Mouse (Mus musculus) layer of hippocampus, postnatal 36 days (tissue): Measurements from ENCODE around the gene Tmem60. TPM values are rescaled to one million over a fixed set of nuclear protein-coding genes. Genes with fewer than 3 reads are reported as not detected.

Source experiments
- DNase-seq, 2 experiments: peaks; one replicate each; pipeline ENCODE4 v3.0.0; 2022
- total RNA-seq, 2 experiments: library from RNA; stranded (reverse); gene quantifications; 2 replicates each; pipeline ENCODE4 v1.2.3; 2021

Gene Tmem60
- 10 to 100 TPM; 21.9 to 23.3 TPM for total RNA-seq

DNA sequence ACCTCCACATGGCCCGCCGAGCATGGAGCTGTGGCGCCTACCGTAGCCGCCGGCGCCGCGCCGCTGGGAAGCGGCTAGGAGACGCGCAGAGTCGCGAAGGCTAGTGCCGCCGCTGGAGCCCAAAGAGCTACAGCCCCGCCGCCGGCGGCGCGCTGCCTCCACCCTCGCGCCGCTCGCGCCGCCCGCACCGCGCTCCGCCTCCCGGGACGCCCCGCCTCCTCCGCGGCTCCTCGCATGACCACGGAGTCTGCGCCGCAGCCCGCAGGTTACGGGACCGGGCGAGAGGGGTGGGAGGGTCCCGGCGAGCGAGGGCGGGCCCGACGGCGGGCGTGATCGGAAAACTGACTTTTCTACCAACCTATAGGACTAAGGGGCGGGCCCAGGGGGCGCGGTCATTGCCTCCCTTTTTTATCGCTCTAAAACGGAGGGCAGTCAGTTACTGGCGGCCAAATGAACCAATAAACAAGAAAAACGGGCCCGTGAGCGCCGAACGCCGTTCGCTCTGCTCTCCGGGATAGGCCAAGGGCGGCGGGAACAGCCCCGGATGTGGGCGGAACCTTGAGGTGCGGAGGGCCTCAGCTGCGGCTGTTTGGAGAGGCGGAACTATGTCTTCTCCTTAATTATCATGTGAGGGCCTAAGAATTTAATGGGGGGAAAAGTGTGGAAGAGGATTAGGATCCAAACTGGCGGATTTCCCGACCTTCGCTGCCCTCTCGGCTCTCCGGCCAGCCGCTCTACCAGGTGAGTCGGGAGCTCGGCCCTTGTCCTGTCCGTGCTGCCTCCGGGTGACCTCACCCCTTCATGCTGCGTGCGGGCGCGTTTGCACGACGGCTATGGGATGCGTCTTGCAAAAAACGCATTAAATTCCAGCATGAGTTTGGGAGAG lies at the start of gene Tmem60, which contains the start of gene Phtf2:
Gene Tmem60, plus strand, starts transcription at position 277 of the 886 bp plus-strand sequence.
Gene Phtf2, minus strand, starts transcription at position 210 of the 886 bp plus-strand sequence.
- DNase-seq = peak; percentile 98 to 99

DNA sequence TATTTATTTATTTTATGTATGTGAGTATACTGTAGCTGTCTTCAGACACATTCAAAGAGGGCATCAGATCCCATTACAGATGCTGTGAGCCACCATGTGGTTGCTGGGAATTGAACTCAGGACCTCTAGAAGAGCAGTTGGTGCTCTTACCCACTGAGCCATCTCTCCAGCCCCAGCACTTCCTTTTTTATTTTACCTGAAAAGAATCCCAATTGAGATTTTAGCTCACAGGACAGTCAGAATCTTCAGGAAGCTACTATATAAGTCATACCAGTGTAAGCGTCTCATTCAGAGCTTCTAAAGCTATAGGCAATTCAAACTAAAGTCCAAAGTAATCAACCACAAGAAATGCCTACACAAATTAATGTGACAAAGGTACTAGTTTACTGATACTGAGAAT lies 47.6 kb upstream of the Tmem60 start:
- DNase-seq = no peak

DNA sequence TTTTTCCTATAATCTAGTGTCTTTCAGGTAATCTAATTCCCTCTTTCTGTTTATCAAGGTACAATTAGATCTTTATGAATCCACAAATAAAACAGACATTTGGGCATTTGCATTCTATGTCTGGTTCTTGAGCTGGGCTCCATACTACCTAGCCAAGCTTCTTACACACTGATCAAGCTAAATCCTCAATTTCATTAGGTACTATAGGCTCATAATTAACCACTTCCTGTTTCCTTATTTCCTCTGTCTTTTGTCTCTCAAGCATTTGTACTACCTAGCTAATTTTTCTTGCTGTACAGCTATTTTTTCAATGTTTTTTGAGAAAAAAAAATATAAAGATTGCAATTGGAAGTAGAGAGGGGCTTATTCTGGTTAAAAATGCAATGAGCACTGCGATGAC lies 44.9 kb upstream of the Tmem60 start:
- no peak for DNase-seq

DNA sequence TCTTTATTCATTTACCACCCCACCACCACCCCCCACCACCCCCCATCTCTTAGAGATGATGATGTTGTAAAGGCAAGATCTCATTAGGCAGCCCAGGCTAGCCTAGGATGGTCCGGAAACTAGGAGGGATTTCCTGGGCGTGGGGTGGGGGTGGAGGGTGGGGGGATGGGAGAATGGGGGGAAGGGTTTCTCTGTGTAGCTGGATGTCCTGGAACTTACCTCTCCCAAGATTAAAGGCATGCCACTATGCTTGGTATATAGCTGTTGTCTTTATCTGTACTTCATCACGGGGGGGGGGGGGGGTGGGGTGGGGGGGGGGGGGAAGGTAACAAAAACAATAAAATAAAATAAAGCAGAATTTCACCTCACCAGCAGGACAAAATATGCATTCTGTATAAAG lies 38.6 kb upstream of the Tmem60 start:
- no peak for DNase-seq

DNA sequence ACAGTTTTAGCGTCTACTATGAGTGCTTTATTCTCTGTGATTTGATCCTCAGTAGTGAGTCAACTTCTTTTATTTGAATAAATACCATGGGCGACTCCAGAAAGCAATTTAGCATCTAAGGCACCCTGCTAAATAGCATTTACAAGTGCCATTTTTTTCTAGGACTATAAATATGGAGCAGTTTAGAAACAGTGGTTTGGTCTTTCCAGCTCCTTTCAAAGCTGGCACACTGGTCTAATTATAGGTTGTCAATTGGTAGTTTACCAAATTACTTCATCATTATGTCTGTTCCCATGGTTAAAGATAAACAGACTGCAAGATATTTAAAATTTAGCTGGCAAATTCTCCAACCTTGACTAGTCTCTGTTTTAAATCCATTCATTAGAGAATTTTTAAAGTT lies 38.2 kb upstream of the Tmem60 start:
- DNase-seq = no peak

DNA sequence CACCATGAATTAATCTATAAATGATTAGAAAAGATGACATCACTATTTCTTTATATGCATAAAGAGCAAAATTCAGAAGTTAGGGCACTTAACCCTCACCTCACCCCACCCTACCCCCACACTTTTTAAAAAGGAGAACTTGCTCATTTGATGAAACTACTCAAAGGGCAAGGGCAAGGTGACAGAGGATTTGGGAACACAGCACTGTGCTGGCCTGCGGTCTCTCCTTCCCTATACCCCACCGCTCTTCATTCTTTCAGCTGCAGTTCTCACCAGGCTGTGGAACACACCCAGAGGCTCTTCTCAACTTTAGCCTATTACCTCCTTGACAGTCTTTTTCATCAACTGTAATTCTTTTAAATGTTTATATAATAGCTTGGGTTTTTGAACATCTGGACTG lies 35.0 kb upstream of the Tmem60 start:
- no peak for DNase-seq

DNA sequence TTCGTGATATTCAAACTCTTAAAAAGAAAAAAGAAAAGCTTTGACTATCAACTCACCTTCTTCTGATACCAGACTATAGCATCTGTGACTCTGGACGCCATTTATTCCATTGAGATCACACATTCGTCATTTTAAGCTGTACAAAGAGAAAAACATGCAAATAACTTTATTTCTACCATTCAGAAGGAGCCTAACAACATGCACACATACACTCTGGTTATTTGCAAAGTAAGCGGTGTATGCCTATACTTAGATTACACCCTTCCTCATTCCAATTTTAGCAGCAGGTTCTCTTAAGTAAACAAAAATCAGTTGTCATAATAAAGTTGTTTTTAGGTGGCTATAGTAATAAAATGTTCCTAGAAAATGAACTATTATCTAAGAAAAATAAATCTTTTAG lies 26.9 kb upstream of the Tmem60 start:
- DNase-seq = no peak

DNA sequence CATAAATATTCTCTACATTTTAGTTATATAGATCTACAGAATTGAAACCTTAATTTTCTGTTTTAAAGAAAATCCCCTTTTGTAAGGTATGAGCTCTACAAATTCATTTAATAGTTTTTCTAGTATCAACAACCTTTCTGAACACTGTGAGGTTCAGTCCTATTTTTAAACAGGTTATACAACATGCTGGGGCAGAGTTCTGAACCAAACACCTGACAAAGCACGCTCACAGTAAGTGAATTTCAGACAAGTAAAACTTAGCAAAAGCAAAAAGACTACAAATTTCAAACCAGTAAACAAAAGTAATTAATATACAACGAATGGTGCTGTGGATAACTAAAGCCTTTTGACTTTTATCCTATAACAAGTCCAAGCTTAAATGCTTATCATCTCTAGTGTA lies 23.6 kb upstream of the Tmem60 start:
- DNase-seq = no peak

DNA sequence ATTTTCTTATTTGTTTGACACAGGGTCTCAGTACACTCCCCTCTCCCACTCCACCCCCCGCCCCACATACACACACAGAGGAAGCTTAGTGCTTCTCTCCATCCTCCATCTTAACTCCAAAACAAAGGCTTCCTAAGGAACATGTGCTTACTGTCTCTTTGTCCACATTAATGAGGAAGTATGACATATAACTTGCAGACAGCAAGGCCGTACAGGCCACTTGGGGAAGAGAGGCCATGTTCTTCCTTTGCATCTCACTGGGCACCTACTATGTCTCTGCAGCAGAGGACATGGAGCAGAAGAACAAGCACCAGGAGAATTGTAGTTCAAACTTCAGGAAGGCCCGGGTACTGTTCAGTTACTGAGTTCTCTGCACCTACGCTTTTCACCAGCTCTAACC lies 21.4 kb upstream of the Tmem60 start:
- DNase-seq = no peak

DNA sequence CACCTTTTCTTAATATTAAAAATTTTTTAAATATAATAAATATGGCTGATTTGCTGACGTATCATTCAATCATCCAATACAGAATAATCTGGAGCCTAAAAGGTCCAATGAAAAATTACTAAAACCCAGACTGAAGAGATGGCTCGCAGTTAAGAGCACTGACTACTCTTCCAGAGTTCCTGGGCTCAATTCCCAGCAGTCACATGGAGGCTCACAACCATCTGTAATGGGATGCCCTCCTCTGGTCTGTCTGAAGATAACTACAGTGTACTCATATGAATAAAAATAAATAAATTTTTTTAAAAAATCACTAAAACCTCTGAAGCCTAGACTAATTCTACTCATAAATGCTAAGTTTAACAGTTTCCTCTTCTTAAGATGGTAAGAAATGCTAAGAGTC lies 20.1 kb upstream of the Tmem60 start:
- DNase-seq = no peak

DNA sequence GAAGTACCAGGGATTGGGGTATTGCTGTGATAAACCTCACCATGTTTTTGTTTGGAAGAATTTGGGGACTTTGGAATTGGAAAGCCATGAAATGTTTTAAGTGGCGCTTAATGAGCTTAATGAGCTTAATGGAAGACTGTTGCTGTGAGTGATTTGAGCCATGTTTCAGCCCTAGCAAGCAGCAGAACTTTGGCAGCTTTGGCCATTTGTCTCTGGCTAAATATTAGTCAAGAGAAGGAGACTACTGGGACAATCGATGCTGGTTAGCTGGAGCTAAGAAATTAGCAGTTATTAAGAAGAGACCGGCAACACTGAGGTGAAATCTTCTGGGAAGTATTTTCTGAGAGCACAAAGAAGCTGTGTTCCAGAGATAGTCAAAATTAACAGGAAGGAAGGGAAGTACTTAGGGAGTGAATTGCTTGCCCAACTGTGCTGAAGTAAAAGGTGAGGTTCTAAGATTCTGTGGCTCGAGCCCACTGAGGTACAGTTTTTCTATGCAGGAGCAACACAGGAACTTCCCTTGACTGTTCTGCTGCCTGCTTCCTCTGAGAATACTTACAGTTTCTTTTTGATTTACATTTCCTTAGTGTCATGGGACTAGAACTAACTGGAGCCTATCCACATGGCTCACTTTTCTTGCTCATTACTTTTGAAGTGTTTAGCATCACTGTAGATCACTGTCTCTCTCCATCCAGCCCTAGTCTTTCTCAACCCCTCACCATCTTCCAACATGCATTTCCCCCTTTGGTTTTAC lies 17.6 kb upstream of the Tmem60 start:
- no peak for DNase-seq

DNA sequence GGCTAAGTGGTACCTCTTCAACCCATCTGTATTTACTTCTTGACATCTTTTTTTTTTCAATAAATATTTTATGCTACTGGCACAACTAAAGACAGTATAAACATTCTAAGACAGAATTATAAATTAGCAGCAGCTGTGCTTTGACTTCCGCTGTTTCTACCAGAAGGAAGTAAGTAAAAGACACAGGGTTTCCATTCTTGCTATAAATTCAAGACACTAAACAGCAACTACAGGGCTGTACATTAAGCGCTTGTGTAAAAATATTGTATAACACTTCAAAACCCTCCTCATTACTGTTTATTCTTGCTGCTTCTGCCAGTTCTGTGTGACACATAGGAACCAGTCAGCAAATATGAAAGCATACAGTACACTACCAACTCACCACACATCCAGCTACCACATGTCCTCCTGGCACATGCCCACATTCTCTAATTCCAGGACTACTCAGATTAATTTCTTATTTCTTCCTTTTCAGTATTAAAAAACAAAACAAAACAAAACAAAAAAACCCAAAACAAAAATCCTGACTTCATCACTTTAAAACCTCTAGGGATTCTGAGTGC lies 16.7 kb upstream of the Tmem60 start:
- DNase-seq = no peak

DNA sequence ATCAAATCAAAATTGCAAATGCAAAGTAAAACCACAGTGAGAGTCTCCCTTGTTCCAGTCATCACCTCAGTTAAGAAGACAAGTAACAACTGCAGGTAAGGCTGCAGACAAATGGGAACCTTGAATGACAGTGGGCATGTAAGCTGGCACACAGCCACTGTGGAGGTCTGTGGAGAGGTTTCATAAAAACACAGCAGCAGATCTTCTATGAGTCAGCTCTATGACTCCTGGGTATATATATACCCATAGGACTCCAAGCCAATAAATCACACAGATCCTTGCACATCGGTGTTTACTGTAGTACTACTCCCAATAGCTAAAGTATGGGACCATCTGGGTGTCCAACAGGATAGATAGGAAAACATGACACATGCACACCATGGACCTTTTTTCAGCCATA lies 8.8 kb upstream of the Tmem60 start:
- DNase-seq = no peak

DNA sequence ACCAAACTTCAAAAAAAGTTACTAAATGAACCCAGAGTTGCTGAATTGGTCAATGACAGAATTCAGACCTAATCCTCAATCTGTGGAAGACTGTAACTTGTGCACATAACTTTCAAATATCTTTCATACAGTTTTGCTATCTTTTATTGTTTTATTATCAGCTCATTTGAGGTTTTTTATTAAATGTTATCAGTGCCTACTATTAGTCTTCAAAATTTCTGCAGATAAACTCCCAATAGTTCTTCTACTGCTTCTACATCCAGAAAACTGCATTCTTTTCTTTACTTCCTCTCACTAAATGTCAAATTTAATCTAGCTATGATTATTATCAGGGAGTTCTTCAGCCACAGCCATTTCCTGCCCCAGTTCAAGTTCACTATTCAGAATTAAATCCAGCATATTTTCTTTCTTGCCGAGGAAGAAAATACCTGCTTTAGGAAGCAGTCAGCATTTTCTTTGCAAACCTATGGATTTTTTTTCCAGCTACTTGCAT lies 5.0 kb upstream of the Tmem60 start:
- DNase-seq = no peak

DNA sequence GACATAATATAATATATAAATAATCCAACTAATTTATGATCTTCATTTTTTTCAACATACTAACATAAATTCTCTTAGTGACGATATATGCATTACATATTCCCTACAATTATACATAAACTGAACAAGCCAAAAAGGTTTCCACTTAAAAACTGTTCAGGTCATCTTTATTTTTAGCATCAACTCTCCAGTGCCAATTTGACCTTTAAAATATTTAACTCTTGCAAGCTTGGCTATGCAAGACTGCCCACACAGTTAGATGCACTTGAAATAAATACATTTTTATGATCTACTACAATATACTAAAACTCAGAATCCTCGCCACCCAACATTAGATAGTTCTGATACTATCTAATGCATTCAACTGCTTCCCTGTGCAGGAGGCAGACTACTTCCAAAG lies 1.6 kb upstream of the Tmem60 start:
- no peak for DNase-seq

DNA sequence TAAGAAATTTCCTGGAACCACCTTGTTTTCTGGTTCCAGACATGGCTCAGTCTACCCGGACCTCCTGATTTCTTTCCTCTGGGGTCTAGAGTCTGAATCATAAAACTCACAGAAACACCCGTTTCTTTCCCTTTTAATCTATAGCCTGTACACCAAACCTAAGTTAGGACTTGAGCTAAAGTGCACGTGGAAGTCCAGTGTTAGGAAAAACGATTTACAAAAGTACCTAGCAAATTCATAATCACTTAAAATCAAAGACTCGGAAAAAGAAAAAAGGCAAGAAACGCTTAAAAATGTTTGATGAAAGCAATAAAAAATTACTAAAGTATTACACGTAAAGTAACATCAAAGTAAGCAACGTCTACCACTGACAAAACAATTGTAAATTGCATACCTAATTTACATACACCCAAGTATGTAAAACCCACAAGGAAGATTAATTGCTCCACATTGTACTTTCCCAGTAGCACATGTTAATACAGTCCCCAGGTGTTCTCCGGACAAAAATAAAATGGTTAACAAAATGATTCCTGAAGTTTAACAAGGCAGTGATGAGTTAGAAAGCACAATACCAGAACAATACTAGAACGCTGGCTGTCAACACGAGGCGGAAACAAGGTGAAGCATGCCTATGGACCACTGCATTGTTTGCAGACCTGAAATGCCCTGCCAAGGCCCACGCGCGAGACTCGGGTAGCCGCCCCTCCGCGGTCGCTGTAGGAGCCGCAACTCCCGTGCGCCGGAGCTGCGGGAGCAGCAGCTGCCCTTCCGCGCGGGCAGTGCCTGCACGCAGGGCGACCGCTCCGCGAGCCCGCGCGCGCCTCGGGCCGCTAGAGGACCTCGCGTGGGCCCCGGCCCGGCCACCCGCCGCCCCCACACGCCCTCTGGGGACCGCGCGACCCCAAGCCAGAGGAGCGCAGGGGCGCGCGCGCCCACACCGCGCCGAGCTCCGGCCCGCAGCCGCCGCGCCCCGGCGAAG lies 905 bp upstream of the Tmem60 start:
- peak; percentile 33 to 44 for DNase-seq

DNA sequence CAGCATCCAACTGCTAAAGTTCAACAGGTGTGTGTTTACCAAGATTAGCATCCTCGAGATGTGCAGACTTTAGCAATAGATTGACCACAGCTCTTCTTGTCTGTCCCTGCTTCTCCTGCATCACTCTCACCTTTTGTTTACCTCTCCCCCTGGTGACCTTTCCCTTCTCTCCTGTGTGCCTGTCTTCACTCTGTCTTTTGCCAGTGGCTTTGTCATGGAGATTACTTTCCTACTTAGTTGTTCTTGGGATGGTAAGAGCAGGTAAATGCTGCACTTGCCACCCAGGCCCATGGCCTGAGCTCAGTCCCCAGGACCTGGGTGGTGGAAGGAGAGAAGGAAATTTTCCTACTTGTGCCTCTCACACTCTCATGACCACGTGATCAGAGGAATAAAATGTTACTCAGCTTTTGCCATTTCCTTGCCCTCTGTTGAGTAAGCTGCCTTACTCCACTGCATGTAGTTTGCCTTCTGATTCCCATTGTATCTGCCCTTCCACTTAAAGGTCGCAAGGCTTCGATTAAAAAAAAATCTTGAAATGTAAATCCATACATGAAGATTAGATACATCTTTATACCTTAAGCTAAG lies 2.1 kb downstream of the Tmem60 start:
- DNase-seq = no peak

DNA sequence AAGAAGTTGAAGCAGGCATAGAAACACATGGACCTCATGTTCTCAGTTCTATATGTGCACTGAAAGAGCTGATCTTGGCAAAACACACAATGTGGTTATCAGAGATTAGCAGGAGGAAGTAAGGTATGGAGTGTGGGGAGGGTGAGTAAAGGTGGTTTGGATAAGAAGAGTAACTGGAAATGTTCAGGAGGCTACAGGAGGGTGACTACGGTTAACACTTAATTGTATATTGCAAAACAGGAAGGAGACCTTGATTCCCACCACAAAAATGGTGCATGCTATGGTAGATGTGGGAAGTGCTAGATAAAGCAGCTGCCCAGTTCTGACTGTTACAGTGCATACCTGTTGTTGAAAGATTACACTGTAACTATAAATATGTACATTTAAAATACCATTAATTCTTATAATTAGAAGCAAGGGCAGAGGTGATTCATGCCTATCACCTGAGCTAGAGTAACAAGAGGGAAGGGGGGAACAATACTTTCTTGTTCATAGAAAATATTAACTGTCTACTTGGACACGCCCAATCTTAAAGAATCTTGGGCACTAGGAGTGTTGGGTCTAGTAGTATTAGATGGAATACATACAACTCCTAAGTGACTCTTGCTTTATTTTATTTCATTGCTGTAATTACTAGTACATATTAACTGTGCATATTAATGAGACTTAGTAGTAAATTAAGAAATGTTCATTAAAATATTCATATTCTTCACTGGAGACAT lies 15.6 kb downstream of the Tmem60 start:
- DNase-seq = no peak

DNA sequence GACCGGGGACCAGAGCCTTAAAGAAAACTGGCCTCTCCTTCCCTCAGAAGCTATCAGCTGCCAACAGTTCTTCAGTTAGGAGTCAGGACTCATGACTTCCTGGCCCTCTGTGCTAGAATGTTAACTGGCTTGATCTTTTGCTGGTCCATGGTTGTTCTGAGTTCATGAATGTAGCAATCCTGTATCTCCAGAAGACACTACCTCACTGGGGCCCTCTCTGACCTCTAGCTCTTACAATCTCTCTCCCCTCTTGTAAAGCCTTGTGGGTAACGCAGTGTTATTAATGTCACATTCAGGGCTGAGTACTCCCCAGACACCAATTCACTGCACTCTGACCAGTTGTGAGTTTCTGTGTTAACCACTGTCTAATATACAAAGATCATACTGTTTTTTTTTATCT lies 22.7 kb downstream of the Tmem60 start:
- DNase-seq = no peak

DNA sequence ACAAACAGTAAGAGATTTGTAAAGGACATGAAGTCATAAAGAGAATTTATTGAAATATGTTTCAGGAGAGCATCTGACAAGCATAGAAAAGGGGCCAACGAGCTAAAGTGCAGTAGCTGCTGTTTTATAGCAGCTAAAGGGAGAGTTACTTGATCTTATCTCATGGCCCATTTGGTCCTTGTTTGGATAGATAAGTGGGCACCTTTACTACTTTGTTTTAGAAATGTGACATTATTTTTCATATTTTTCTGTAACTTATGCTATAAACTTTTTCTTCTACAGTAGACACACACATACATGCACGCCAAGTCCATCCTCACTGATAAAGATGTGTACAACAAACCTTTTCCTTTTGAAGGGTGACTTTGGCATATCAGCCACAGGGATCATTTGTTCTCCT lies 23.4 kb downstream of the Tmem60 start:
- no peak for DNase-seq

DNA sequence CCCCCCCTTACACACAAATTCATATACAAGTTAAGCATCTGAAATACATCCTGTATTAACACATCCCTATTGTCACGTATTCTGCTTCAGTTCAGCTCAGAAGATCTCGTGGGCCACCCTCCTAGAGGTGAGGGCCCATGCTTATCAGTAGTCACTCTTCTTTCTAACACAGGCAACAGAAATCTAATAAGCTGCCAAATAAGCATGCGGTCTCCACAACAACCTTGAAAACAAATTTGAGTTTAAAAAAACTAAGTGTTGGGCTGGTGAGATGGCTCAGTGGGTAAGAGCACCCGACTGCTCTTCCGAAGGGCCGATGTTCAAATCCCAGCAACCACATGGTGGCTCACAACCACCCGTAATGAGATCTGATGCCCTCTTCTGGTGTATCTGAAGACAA lies 24.2 kb downstream of the Tmem60 start:
- no peak for DNase-seq
